Mouse (Mus musculus) heart, postnatal 0 days (tissue): ENCODE results near the gene Pacsin2. TPM values are rescaled to one million over a fixed set of nuclear protein-coding genes. Genes with fewer than 3 reads are reported as not detected.

Experiments
- ATAC-seq: fragments of 200-750 bp; cut with Nextera tagmentation; 2 replicates; pipeline ENCODE4 v1.8.0; 2017; ENCODE audit warnings: low read depth, moderate number of reproducible peaks, moderate library complexity; ENCODE audit not compliant: insufficient read depth
- DNase-seq: peaks from one replicate; pipeline ENCODE4 v3.0.0-alpha.2; 2016; ENCODE audit warnings: low spot score
- H3K27ac ChIP-seq: fragments of 300-500 bp; sonication (generic); 2 replicates; pipeline ENCODE4 v1.5.1; 2014; ENCODE audit warnings: low read depth, mild to moderate bottlenecking
- H3K27me3 ChIP-seq: fragments of 300-500 bp; sonication (generic); 2 replicates; pipeline ENCODE4 v1.6.1; 2014; ENCODE audit warnings: low read length, mixed read lengths; ENCODE audit not compliant: control insufficient read depth, insufficient read depth
- H3K36me3 ChIP-seq: fragments of 300-500 bp; sonication (generic); replicated peaks from 2 replicates; pipeline ENCODE4 v1.6.1; 2014; ENCODE audit warnings: low read length, mixed read lengths; ENCODE audit not compliant: control insufficient read depth, insufficient read depth
- H3K4me1 ChIP-seq: fragments of 300-500 bp; sonication (generic); 2 replicates; pipeline ENCODE4 v1.6.1; 2014; ENCODE audit warnings: antibody characterized with exemption; ENCODE audit not compliant: control insufficient read depth, insufficient read depth
- H3K4me2 ChIP-seq: fragments of 300-500 bp; sonication (generic); 2 replicates; pipeline ENCODE4 v1.6.1; 2014; ENCODE audit warnings: low read depth, mild to moderate bottlenecking, low read length, moderate library complexity
- H3K4me3 ChIP-seq: fragments of 300-500 bp; sonication (generic); 2 replicates; pipeline ENCODE4 v1.5.1; 2014; ENCODE audit warnings: low read depth, low read length
- H3K9ac ChIP-seq: fragments of 300-500 bp; sonication (generic); replicated peaks from 2 replicates; pipeline ENCODE4 v1.6.1; 2014; ENCODE audit warnings: low read depth, low read length, mixed read lengths
- H3K9me3 ChIP-seq: fragments of 300-500 bp; sonication (generic); replicated peaks from 2 replicates; pipeline ENCODE4 v1.6.1; 2016; ENCODE audit warnings: low read length; ENCODE audit not compliant: control insufficient read depth
- CTCF ChIP-seq: IDR thresholded peaks from 2 replicates; pipeline ENCODE4 v1.5.1; 2016; ENCODE audit warnings: antibody characterized with exemption, control low read depth, low read depth
- EP300 ChIP-seq: IDR thresholded peaks from 2 replicates; pipeline ENCODE4 v1.6.1; 2016; ENCODE audit warnings: antibody characterized with exemption, low read depth
- WGBS: fragments of 180-500 bp; shearing (Covaris S2); extraction: QIAGEN DNeasy Blood & Tissue Kit; methylation state at CpG from one replicate; pipeline ENCODE4 v1.1.7; 2014; 5-methylcytosine and 5-hydroxymethylcytosine counted together
- polyA plus RNA-seq: library from polyadenylated mRNA; unstranded; fragments of >200 nt; fragmentation: Nextera tagmentation; extraction: Ambion mirVana; gene quantifications from 2 replicates; pipeline ENCODE4 v1.2.1, GENCODE M21; 2015
- total RNA-seq: library from RNA; depleted of rRNA; stranded (reverse); fragments of >200 nt; gene quantifications from 2 replicates; pipeline ENCODE4 v1.2.3, GENCODE M21; 2014; ENCODE audit warnings: low replicate concordance; rRNA removed

Gene Pacsin2
- total and polyA plus RNA-seq, 2 experiments from 2014 or later: 63.3 to 78.0 TPM

GRCm38 (mm10) chr15:83328952-83329351 is 135.5 kb downstream of the Pacsin2 start:
- Histone ChIP-seq H3K4me3 (no peak overlapping the region), H3K27me3 (no peaks in the 10 kb centered on the region), H3K9ac (no peak overlapping the region), H3K27ac (no peak overlapping the region), H3K36me3 (peaks cover 59% of the 10 kb centered on the region), H3K9me3 (no peaks in the 10 kb centered on the region), H3K4me1 (no peaks in the 10 kb centered on the region), H3K4me2 (no peak overlapping the region)
- WGBS: 75% methylated on average over 5 of the region's 5 CpGs
- DNase-seq (no peak), ATAC-seq (no peak)
- no peak for TF ChIP-seq CTCF
- TF ChIP-seq EP300: no peak

Other genes with a start within 250 kb of the Pacsin2 start
- 3.0 and 3.2 TPM in 2 replicates for gene A4galt, start 212.8 kb downstream of the Pacsin2 start, total RNA-seq
- gene A4galt, start 212.8 kb downstream of the Pacsin2 start, polyA plus RNA-seq: 1.6 and 2.0 TPM in 2 replicates
- 86.9 and 112 TPM in 2 replicates for gene Arfgap3, start 114.4 kb downstream of the Pacsin2 start, total RNA-seq
- gene Arfgap3, start 114.4 kb downstream of the Pacsin2 start, polyA plus RNA-seq: 22.4 and 25.4 TPM in 2 replicates
- gene Ttll1, start 46.3 kb upstream of the Pacsin2 start, total RNA-seq: 5.8 and 10.7 TPM in 2 replicates
- 23.2 and 25.7 TPM in 2 replicates for gene Ttll1, start 46.3 kb upstream of the Pacsin2 start, polyA plus RNA-seq
- gene Bik, start 62.3 kb upstream of the Pacsin2 start, total RNA-seq: 25.8 and 49.6 TPM in 2 replicates
- 33.8 and 37.7 TPM in 2 replicates for gene Bik, start 62.3 kb upstream of the Pacsin2 start, polyA plus RNA-seq
- gene Tspo, start 99.0 kb upstream of the Pacsin2 start, total RNA-seq: 264 and 335 TPM in 2 replicates
- 205 and 210 TPM in 2 replicates for gene Tspo, start 99.0 kb upstream of the Pacsin2 start, polyA plus RNA-seq
- gene Mcat, start 99.2 kb upstream of the Pacsin2 start, total RNA-seq: 66.6 and 87.2 TPM in 2 replicates
- gene Mcat, start 99.2 kb upstream of the Pacsin2 start, polyA plus RNA-seq: 33.5 and 36.9 TPM in 2 replicates
- 14.7 and 15.9 TPM in 2 replicates for gene Ttll12, start 130.6 kb upstream of the Pacsin2 start, total RNA-seq
- gene Ttll12, start 130.6 kb upstream of the Pacsin2 start, polyA plus RNA-seq: 7.8 and 8.6 TPM in 2 replicates